Mouse (Mus musculus): Measurements from ENCODE around the gene Vmn2r31. TPM values are rescaled to one million over a fixed set of nuclear protein-coding genes. Genes with fewer than 3 reads are reported as not detected.
"Not testable (repeated sequence)": the region's sequence is repeated elsewhere in the genome, so short reads cannot be mapped to it uniquely, and the experiment has no call there.

The Vmn2r31 gene
- not detected for total RNA-seq (2021)
- long read RNA-seq, experiment 1: 0 reads
- long read RNA-seq, experiment 2: 0 reads

- not testable (repeated sequence) for DNase-seq
Measured at GRCm38 (mm10) chr7:7399603-7400002, at the start of gene Vmn2r31. Vmn2r31 (minus strand) TSS chr7:7399703.

- DNase-seq: peak in 1 of 2 experiments; percentile 24
Measured at GRCm38 (mm10) chr7:7374431-7374830, 25.1 kb downstream of the Vmn2r31 start, which contains the start of gene Gm45783. Gm45783 (minus strand) TSS chr7:7374573.

GRCm38 (mm10) chr7:7337509-7337908 is 62.0 kb downstream of the Vmn2r31 start, which contains the start of gene Vmn2r30:
Vmn2r30 (minus strand) TSS chr7:7337609.
- DNase-seq: not testable (repeated sequence)

Other genes starting within 250 kb of the Vmn2r31 start
- 1 to 10 TPM; 1.7 to 2.0 TPM for gene Zfp418, start 228.4 kb downstream of the Vmn2r31 start, total RNA-seq (2021)
- gene Zfp772, start 189.7 kb downstream of the Vmn2r31 start, total RNA-seq (2021): 1 to 10 TPM; 1.8 to 2.0 TPM
- gene Vmn2r29, start 152.4 kb downstream of the Vmn2r31 start, total RNA-seq (2021): under 1 TPM in 1 of 2 experiments, not detected in 1; 0.26 TPM
- 1 to 10 TPM; 1.8 to 2.3 TPM for gene Gm45844, start 121.4 kb downstream of the Vmn2r31 start, total RNA-seq (2021)
- gene Clcn4, start 98.9 kb downstream of the Vmn2r31 start, total RNA-seq (2021): 10 to 100 TPM; 53.4 to 57.5 TPM
- not detected for gene Vmn2r30, start 62.1 kb downstream of the Vmn2r31 start, total RNA-seq (2021)
- not detected for gene Gm45783, start 25.1 kb downstream of the Vmn2r31 start, total RNA-seq (2021)
- not detected for gene Vmn2r32, start 80.3 kb upstream of the Vmn2r31 start, total RNA-seq (2021)
- gene Vmn2r33, start 167.1 kb upstream of the Vmn2r31 start, total RNA-seq (2021): not detected

All from heart, adult 18-20 months (tissue).